Mouse (Mus musculus) skeletal muscle tissue, adult 2 months (tissue): ENCODE results near the gene Fam222b.
"Not testable (repeated sequence)": the region's sequence is repeated elsewhere in the genome, so short reads cannot be mapped to it uniquely, and the experiment has no call there.

ENCODE experiments used
- DNase-seq: peaks from one replicate; pipeline ENCODE4 v3.0.0-alpha.2; 2012; ENCODE audit warnings: low read depth, low spot score

Fam222b gene

DNA sequence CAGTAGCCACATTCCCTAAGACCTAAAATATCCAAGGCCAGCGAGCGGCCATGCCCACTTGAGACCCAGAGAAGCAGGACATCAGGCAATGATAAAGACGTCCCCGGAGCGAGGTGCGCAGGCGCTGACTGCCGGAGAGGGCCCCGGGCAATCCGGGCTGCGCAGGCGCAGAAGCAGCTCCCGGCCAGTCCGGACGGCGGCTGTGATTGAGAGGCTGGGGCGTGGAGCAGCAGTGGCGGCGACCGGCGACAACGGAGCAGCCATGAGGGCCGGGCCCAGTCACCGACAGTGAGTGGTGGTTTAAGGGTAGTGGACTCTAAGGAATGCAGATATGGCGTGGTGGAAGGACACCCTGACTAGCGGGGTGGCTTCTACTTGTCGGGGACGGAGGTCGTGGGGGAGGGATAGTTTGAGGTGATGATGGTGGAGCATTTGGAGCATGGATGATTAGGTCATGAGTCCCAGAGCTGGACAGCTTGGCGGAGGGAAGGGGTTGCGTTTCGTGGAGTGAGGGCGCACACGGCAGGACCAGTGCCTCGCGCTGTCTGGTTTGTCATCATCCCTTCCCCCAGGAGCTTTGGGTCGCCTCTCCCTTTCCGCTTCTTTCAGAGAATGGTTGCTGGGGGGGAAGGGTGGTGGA, at the start of gene Fam222b:
Gene Fam222b, plus strand, starts transcription at position 157 of the 640 bp plus-strand sequence.
- DNase-seq = peak; percentile 92

DNA sequence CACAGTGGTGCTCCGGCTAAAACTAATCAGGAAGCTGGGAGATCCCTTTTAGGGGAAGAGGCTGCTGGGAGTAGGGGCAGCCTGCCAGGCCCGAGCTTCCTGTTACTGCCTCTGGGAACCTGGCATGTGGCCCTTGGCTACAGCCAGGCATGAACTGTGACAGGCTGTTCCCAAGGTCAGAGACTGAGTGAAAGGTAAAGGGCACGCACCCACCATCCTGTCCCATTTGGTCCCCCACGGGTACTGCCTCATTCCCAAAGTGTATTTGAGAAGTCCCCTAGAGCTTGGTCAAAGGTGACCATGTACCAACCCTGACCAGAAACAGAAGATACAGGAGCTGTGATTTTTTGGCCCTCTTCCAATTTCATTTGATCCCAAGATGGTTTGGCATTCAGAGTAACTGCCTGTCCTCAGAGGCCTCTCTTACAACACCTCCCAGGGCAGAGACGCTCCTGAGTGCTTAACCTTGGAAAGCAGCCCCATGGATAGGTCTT, 49.7 kb upstream of the Fam222b start:
- peak; percentile 96 for DNase-seq

DNA sequence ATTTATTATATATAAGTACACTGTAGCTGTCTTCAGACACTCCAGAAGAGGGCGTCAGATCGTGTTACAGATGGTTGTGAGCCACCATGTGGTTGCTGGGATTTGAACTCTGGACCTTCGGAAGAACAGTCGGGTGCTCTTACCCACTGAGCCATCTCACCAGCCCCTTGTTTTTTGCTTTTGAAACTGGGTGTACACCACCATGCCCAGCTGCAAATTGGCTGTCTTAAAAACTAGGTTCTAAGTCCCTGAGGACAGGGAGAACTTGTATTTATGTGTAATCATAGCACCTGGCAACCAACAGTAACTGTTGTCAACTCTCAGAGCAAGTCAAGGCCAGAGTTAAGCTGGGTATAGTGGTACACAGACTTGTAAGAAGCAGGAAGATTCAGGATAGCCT, 45.8 kb upstream of the Fam222b start:
- DNase-seq = not testable (repeated sequence)

DNA sequence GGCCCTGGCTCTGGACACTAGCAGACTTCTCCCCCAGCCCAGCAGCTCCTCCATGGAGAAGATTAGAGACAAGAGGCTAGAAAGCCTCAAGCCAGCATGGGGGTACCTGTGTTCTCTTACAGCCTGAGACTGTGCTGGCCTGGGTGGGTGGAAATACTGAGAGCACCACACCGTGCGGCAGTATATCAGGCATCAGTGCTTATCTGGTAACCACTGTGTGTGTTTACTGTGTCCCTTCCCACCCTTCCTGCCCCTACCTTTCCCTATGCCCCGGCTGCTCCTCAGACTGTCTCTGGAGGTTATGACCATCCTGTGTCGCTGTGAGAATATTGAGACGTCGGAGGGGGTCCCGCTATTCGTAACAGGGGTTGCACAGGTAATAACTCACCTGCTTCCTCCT, 41.4 kb upstream of the Fam222b start:
- no peak for DNase-seq

DNA sequence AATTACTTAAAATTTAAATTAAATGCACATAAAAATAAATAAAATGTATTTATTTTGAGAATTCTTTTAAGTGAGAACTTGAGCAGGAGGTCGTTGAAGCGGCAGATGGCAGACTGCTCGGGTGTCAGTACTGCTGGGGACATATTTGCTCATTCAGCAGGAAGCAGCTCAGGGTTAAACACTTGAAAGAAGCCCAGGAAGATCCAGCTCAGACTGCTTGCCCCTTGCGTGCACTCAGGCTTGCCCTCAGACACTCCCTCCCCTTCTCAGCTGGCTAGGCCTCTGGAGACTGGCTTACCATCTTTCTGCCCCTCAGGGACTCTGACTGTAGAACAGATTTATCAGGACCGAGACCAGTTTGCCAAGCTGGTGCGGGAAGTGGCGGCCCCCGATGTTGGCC, 37.5 kb upstream of the Fam222b start:
- no peak for DNase-seq

DNA sequence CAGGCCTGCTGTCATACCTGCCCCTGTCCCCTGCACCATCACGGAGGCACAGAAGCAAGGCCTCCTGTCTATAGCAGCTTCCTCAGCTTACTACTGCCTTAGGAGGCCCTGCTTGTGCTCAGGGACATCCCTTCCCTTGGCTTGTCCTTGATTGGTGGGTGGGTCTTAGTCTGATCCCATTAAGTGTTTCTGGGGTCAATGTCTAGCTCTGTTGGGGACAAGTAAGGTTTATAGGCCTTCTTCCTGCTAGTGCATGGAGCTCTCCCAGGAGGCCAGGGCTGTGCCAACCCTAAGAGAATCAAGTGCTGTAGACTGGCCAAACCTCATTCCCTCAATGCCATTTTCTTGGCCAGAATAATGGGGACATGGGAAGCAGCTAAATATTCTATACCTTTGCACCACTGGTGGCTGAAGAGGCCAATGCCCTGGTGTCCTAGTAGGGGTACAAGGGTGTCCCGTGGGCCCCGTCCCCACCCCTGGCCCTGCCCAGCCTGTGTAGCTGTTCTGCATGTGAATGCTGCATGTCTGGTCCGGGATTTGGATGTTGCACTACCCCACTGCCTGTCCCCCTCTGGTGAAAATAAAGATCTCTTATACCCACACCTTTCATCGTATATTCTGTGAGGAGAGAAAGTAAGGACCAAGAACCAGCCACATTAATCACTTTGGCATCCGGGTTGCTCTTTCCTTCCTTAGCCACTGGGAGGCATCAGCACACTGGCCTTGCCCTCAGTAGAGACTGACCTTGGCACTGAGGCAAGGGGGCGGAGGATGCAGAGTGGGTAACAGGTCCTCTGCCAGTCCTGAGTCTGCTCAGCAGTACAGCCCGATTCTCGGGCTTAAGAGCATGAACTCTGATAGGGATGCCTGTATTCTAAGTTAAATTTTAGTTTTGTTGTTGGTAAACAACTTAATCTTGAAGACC, 34.4 kb upstream of the Fam222b start:
- peak; percentile 67 for DNase-seq

DNA sequence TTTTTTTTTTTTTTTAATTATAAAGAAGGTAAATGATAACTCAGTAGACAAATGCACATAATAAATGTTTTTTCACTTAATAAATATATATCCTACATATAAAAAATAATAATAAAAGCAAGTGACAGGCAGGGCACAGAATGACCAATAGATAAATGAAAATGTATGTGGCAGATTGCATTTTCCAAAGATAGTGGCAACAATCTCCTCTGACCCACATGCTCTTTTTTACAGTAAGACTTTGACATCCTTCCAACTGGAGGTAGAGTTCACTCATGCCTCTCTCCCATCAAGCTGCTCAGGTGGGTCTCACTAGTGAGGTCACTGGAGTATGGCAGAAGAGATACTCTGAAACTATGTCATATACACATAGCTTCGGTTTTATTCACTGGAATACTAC, 31.9 kb upstream of the Fam222b start:
- DNase-seq = no peak

DNA sequence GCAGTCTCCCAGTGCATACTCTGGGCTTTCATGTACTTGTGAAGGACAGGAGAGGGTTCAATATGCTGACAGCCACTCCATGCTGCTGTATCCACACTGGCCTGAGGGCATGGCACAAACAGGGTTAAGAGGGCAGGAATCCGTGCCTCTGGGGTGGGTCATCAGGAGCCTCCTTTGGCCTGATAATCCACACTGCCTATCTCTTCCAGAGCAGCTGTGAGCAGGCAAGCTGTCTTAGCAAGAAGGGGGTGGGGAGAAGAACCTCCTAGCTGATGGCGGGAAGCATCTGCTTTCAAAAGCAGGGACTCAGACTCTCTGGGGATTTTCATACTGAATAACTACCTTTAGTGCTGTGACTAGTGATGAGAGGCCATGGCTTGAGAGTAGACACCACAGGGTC, 28.6 kb upstream of the Fam222b start:
- no peak for DNase-seq

DNA sequence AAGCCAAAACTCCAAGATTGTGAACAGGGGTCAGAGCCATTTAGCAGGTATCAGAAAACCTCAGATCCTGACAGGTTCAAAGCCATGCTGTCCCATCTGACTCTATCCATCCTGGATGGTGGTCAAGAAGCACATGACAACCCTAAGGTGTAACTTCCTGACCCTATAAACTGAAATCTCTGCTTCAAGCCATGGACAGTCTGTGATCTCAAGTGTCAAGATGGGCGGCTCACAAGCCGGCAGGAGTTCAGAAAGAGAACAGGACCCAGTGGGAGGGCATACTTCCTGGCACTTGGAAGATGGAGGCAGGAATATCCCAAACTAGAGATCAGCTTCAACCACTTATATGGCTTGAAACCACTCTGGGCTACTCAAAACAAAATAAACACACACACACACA, 27.8 kb upstream of the Fam222b start:
- DNase-seq = no peak

DNA sequence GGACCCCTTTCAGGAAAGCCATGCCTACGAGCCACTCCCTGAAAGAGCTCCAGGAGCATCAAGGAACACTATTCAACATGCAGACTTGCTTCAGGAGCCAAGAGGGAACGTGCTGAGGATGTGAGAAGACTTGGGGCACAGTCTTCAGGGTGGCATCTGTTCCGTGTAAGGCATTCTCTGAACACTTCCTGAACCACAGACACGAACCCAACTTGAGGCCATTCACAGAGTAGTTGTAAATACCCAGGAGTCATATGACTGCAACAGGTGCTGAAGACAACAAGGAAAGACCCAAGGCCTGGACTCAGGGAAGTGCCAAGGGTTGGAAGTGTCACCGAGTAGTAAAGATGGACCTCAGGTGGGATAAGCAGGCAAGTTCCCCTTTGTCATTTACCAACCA, 26.9 kb upstream of the Fam222b start:
- DNase-seq = no peak

DNA sequence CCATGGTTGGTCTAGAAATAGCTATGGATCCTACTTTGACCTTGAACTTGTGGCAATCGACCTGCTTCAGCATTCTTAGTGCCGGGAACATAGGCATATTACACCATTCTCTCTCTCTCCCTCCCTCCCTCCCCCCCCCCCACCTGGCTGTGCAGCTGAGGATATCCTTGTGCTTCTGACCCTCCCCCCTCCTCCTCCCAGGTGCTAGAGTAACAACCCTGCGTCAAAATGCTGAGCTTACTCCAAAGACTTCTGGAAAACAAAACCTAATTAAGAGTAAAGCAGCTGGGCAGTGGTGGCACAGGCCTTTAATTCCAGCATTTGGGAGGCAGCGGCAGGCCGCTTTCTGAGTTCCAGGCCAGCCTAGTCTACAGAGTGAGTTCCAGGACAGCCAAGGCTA, 25.3 kb upstream of the Fam222b start:
- no peak for DNase-seq

DNA sequence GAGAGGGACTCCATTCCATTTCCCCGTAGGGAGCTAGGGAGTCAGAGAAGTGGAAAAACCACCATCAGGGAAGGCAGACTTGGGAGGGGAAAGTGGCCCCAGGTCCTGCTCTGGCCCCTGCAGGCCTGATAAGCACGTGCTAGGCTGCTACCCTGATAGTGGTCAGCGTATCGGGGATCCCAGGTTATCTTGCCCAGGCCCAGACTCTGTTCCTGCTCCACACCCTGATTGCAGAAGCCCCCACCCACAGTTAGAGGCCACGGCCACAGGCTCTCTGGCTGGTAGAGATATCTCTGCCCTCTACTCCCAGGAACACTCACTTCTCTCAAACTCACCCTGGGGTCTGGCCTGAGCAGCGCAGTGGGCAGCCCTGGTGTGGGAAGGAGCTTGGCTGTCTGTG, 24.8 kb upstream of the Fam222b start:
- no peak for DNase-seq

DNA sequence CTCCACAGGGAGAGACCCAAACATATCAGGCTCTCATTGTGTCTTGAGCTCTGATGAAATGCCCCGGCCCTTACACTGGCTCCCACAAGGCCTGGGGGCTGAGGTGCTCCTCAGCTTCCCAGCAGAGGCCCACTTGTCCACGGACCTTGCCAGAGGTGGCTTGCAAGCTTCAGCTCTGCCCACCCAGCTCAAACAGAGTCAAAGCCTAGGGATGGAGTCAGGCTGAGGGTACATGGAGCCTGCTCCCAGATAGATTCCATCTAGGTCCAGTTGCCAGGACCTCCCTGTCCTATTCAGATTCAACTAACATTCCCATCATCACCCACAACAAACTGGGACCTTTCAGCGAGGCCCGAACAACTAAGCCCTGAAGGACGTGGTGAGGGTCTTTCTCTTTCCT, 22.5 kb upstream of the Fam222b start:
- no peak for DNase-seq

DNA sequence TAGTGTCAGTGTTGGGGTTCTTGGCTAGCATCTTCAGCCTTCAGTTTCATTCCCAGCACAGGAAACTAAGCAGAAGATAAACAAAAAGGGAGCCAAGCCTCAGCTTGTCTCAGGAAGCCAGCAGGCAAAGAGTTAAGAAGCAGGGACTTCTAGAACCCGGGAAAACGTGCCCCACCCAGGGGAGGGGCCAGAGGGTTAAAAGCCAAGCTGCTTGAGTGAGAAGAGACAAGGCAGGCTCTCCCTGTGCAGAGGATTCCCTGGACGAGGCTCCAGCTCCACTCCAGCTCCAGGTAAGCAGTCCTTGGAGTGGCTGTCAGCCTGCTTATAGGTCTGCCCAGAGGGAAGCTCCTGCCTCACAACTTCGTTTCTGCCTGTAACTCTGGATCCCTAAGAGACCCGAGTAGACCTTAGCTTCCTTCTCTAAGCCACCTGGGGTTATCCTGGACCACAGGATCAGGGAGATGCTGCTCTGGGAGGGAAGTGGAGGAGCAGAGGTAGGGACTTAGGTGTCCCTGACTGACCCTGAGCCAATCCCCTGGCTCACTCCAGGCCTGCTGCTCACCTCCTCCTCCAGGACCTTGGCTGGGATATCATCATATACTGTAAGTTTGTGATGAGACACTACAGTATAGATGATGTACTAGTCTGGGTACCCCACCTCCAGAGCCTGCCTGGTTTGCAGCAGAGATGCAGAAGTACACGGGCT, 21.9 kb upstream of the Fam222b start:
- DNase-seq = no peak

DNA sequence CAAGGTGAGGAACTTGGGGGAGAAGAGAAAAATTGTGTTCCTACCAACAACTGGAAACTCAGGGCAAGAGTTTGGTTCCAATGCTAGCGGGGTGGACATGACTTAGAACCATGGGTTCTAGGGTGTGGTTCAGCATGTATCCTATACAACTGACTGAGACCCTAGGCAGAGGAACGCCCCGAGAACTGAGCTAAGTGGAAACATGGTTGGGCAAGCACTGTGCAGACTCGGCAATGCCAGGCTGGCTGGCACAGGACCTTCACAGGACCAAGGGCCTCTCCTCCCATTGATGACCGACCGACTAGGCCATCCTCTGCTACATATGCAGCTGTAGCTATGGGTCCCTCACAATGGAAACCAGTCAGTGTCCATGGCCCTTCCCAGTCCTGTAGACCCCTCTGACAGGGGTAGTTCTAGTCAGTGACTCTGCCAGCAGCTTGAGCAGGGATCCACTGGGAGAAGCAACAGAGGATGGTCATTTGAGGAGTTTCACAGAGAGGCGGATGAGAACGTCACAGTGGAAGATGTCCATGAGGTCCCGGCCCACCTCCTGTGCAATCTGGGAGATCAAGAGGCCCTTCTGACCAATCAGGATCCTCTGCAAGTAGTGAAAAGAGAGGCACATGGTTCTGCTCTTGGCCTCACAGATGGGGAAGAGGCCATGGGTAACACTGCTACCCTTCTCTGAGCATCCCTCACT, 20.7 kb upstream of the Fam222b start:
- no peak for DNase-seq

DNA sequence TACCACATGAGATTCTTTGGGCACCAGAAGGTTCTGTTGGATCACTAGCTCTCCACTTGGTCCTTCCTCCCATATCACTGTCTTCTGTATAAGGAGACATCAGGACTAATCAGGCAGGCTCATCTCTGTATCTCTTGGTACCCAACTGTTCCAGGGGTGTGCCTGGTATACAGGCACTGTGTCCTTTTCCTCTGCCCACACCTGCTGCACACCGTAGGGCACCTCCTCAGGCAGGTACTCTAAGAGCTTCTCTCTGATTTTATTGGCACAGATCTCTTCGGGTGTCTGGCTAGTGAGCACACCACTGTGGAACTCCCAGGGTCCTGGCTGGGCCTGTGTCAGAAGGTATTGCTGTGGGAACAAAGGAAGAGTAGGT, 20.2 kb upstream of the Fam222b start:
- DNase-seq = no peak

DNA sequence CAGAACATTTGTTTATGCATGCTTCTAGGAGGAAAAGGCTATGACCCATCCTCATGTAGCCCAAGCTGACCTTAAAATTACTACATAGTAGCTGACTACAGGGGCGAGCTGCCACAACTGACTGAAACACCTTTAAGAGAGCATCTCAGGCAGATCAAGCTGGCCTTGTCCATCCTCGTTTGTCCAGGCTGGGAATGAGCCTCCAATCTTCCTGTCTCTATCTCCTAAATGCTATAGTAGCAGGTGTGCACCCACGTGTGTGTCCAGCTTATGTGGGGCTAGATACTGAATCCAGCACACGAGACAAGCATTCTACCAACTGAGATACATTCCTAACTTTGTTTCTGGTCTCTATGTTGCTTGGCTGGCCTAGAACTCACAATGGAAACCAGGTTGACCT, 19.8 kb upstream of the Fam222b start:
- DNase-seq = no peak

DNA sequence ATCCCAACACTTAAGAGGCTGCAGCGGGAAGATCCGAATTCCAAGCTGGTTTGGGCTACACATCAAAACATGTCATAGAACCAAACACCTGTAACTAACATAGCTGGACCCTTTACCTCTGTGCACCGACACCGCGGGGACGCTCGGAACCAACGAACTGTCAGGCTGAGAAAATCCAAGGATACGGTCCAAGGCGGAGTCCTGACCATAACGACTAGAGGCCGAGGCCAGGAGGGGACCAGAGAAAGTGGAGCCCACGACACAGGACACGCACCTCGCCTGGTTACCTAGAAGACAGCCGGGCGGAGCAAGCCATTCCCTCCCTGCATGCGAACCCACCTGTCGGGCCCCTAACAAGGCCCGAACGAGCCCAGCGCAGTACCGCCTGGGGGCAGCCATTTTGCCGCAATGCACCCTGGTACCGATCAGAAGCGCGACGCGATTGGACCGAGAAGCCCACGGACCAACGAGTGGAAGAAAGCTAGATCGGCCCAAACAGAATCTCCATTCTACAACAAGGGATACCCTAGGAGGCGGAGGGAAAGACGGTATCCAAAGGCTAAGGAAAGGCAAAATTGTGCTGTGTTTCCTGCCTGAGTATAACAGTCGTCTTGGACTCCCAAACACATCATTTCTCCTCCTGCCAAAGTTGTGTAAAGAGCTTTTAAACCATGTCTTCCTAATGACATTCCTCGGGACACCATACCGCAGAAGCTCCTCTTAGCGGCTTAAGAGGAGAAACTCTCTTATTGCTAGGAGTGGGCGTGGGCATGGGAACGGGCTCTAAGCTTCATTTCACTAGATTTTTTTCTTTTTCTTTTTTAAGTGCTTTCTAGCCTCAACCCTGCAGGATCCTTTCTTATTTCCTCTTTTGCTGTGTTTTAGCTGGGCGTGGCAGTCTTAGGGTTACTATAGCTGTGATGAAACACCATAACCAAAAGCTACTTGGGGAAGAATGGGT, 14.2 kb upstream of the Fam222b start, which contains the start of gene Eral1:
Gene Eral1, minus strand, starts transcription at position 423 of the 961 bp plus-strand sequence.
- peak; percentile 81 for DNase-seq

DNA sequence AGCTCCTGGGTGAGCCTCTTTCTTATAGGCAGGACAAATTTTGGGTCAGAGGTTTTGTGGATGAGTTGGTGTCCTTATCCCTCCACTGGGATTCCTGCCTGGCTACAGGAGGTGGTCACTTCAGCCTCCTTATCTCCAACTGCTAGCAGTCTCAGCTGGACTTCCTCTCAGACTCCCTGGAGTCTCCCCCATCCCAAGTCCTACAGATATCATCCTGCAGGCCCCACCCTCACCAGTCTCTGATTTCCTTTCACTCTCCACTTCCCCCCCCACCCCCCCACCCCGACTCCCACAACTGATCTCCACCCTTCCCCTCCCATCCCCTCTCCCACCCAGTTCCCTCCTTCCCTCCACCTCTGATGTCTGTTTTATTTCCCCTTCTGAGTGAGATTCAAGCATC, 10.9 kb upstream of the Fam222b start:
- no peak for DNase-seq

DNA sequence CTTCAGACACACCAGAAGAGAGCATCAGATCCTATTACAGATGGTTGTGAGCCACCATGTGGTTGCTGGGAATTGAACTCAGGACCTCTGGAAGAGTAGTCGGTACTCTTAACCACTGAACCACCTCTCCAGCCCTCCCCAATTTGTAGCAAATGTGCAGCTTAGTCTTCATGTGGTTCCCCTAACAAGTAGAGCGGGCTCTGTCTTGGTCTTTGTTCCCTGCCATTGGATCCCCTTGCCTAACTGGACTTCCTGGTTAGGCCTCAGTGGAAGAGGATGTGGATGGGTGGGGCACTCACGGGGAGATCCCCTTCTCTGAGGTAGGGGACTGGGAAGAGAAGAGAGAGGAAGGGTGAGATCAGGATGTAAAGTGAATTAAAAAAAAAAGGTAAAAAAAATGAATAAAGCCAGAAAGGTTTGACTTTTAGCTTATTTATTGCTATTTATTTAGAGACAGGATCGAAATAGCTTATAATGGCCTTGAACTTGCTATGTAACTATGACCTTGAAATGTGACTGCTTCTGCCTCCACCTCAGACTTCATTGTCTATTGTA, 7.5 kb upstream of the Fam222b start:
- no peak for DNase-seq
